Mouse (Mus musculus) kidney, postnatal 25 days (tissue): ENCODE data around the gene Phgr1.

Source experiments
- DNase-seq, 2 experiments: peaks; one replicate each; pipeline ENCODE4 v3.0.0; 2021; ENCODE audit warnings: mixed read lengths in 2 of 2

Gene Phgr1

GRCm38 (mm10) chr2:118772158-118772874 is at the start of gene Phgr1:
TSS of gene Phgr1 (plus strand) at chr2:118772769.
- no peak for DNase-seq

GRCm38 (mm10) chr2:118723693-118724486 is 48.7 kb upstream of the Phgr1 start:
- no peak for DNase-seq

GRCm38 (mm10) chr2:118725511-118725910 is 47.1 kb upstream of the Phgr1 start:
- no peak for DNase-seq

- no peak for DNase-seq
Observed at GRCm38 (mm10) chr2:118726873-118727272, 45.7 kb upstream of the Phgr1 start.

DNA sequence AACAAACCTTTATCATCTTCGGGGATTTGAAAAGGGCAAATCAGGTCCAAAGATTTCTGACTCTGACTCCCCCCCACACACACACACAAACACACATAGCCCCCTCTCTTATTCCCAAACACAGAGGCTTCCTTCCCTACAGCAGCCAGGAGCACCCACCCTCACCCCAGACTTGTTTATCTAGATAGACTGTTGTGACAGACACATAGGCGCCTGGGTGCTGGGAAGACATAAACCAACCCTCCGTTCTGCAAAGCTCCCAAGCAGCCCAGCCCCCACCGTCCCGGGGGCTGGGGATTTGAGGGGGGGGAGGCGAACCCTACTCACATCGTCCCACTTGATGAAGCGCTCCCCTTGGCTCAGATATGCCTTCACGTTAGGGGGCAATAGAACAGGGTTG is 44.7 kb upstream of the Phgr1 start:
- no peak for DNase-seq

- peak; percentile 38 to 57 for DNase-seq
Observed at GRCm38 (mm10) chr2:118728337-118728736, 44.2 kb upstream of the Phgr1 start, which contains the start of gene Plcb2. TSS of gene Plcb2 (minus strand) at chr2:118728438.

GRCm38 (mm10) chr2:118729194-118729593 is 43.4 kb upstream of the Phgr1 start:
- peak in 1 of 2 experiments; percentile 16 for DNase-seq

- DNase-seq = peak in 1 of 2 experiments; percentile 27
Observed at GRCm38 (mm10) chr2:118729816-118730621, 42.5 kb upstream of the Phgr1 start.

- peak; percentile 82 to 87 for DNase-seq
Observed at GRCm38 (mm10) chr2:118730622-118730915, 42.0 kb upstream of the Phgr1 start.

GRCm38 (mm10) chr2:118731981-118732380 is 40.6 kb upstream of the Phgr1 start:
- DNase-seq = no peak

DNA sequence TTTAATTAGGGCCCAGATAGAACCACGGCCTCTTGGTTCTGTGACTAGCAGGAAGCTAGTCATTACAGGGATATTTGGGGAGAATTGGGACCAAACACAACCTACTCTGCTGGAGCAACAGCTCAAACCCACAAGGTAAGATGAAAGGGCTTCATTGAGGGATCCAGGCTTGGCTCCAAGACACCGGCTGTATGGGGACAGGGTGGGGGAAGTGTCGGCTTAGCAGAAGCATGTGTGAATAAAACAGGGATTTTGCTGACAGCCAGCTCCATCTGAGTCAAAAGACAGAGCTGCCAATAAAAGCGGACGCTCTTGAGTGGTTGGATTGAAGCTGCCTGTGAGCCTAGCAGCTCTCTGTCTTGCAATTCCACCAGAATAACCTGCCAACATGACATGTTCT is 39.2 kb upstream of the Phgr1 start:
- peak in 1 of 2 experiments; percentile 24 for DNase-seq

DNA sequence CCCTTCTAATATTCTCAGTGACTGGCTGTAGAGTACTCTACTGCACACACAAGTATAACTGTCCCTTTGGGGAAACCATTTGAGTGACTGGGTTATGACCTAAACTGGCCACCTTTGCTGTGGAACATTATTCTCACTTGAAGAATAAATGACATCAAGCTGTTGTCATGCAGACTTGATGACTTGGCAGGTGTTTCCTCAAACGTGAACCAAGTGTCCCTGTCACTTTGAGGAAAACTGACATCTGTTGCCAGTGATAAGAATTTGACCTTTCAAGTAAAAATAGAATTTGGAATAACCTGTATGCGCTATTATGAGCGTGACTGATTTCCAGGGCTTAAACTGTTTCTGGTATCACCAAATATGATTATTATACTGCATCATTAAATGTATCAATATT is 32.2 kb upstream of the Phgr1 start:
- DNase-seq = peak in 1 of 2 experiments; percentile 10

DNA sequence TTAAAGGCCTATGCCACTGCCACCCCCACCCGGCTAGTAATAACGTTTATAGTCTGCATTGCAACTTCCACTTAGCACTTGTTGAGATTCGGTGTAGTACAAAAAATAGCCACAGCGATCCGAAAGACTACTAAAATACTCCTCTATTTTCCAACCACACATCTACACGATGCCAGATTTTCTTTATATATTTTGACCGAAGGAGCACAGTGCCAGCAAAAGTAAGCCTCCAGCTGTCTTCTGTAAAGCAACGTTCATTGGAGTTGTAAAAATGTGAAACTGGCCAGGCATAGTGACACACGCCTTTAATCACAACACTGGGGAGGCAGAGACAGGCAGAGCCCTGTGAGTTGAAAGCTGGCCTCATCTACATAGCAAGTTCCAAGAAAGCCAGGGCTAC is 31.4 kb upstream of the Phgr1 start:
- DNase-seq = no peak

DNA sequence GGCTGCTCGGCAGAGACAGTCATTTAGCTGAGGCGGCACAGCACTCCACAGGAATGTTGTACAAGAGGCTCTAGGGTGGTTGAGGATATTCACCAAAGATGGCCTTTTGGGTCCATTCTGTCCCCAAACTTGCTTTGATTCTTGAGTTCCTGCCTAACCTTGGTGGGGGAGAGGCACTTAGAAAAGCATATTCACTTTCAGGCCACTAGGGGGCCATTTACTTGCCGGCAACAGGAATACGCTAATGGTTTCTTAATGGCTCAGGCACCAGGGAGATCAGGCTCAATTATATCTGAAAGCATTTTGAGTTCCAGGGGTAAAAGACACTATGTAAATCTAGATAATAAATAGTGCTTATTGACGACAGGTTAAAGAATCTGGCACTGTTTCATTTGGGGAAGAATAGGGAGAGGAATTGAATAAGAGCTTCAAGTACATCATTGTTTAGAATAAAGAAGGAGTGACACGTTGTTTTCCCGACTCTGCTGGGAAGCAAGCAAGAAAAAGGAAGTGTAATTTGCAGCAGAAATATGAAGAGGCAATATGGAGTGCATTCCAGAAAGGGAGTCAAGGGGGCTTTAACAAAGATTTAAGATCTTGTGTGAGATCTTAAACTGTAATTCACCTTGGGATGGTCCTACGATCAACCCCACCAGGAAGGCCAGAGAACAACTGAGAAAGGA is 29.2 kb upstream of the Phgr1 start:
- peak; percentile 49 to 53 for DNase-seq

DNA sequence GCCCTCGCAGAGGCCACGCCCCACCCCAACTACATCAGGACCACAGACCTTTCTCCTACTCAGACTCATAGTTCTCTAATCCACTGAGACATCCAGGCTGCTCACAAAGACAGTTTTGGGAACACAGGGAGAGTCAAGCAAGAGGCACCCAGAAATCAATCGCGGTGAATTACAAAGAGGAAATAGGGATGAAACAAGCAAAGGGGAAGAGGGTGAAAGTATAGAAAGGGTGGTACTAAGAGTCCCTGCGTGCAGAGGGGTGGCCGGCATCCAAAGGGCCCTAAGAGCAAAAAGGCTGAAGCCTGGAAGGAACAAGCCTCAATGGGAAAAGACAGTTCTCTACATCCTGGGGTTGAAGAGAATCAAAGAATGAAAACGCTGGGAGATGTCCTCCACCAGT is 27.9 kb upstream of the Phgr1 start:
- peak in 1 of 2 experiments; percentile 9 for DNase-seq

DNA sequence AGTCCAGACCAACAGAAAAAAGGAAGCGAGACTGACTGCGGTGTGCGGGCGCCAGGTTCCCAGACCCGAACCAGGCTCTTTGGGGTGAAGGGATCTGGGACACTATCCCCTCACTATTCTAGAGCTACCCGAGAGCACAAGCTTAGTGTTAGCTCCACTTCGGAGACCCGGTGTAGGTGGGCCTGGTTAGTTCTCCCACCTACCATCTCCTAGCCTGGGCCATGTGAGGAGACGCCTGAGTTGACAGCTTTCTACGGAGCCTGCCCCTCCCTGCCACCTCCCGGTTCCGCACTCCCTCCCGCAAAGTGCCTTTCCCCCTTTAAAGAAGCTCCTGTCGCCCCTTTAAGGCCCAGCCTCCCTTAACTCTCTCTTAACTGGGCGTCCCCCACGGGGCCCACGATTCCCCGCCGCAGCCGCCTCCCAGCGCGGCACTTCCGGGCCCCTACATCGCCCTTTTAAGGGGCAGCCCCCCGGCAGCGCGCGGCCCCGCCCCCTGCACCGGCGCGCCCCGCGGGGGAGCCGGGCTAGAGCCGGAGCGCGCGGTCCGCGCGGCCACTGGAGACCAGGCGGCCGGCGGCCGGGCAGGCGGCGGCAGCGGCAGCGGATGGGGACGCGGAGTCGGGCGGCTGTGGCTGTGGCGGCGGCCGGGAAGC is 27.2 kb upstream of the Phgr1 start, which contains the start of gene Inafm2:
TSS of gene Inafm2 (plus strand) at position 527 of the 653 bp plus-strand sequence.
- DNase-seq = peak; percentile 86 to 96

GRCm38 (mm10) chr2:118745915-118746901 is 26.4 kb upstream of the Phgr1 start:
- peak; percentile 40 to 65 for DNase-seq

- DNase-seq = peak; percentile 61 to 65
Observed at GRCm38 (mm10) chr2:118747301-118747960, 25.1 kb upstream of the Phgr1 start.

GRCm38 (mm10) chr2:118749341-118749884 is 23.2 kb upstream of the Phgr1 start:
- peak in 1 of 2 experiments; percentile 24 for DNase-seq

GRCm38 (mm10) chr2:118750476-118750875 is 22.1 kb upstream of the Phgr1 start:
- peak in 1 of 2 experiments; percentile 28 for DNase-seq
